Mouse (Mus musculus) myocyte (in vitro differentiated cells): ENCODE results near the gene Nfasc. TPM values are rescaled to one million over a fixed set of nuclear protein-coding genes. Genes with fewer than 3 reads are reported as not detected.

Experiments used
- H3K27me3 ChIP-seq: one replicate; pipeline ENCODE4 v1.6.1; 2011; ENCODE audit not compliant: control insufficient read depth, insufficient read depth, insufficient read length
- H3K36me3 ChIP-seq: one replicate; pipeline ENCODE4 v1.6.1; 2011; ENCODE audit not compliant: control insufficient read depth, insufficient read depth
- H3K4me2 ChIP-seq: one replicate; pipeline ENCODE4 v1.6.1; 2011; ENCODE audit warnings: low read depth, control low read depth
- H3K4me3 ChIP-seq: one replicate; pipeline ENCODE4 v1.5.1; 2011; ENCODE audit warnings: mild to moderate bottlenecking, control low read depth, moderate library complexity
- H3K79me2 ChIP-seq: one replicate; pipeline ENCODE4 v1.6.1; 2011; ENCODE audit not compliant: control insufficient read depth, insufficient read depth
- H3ac ChIP-seq: one replicate; pipeline ENCODE4 v1.6.1; 2011; ENCODE audit not compliant: control insufficient read depth, insufficient read length
- CEBPB ChIP-seq: IDR thresholded peaks from 2 replicates; pipeline ENCODE4 v1.6.1; 2011; ENCODE audit warnings: mild to moderate bottlenecking, moderate library complexity; ENCODE audit not compliant: poor library complexity, insufficient read depth, severe bottlenecking
- E2F4 ChIP-seq: IDR thresholded peaks from one replicate; pipeline ENCODE4 v1.6.1; 2011; ENCODE audit warnings: mild to moderate bottlenecking, control low read depth, moderate library complexity; ENCODE audit not compliant: insufficient read depth
- MAX ChIP-seq: IDR thresholded peaks from one replicate; pipeline ENCODE4 v1.6.1; 2011; ENCODE audit warnings: low read depth, mild to moderate bottlenecking, control low read depth
- MYOD1 ChIP-seq, 3 experiments: IDR thresholded peaks; one replicate each; pipeline ENCODE4 v1.6.1; 2011; ENCODE audit warnings: control low read depth in 2 of 3, low read depth in 2 of 3, mild to moderate bottlenecking in 2 of 3, moderate library complexity in 1 of 3; ENCODE audit not compliant: insufficient read length in 2 of 3, control insufficient read depth in 1 of 3
- MYOG ChIP-seq, 3 experiments: IDR thresholded peaks; one replicate each; pipeline ENCODE4 v1.6.1; 2011; ENCODE audit warnings: control low read depth in 2 of 3, low read depth in 2 of 3, mild to moderate bottlenecking in 2 of 3; ENCODE audit not compliant: insufficient read length in 2 of 3, control insufficient read depth in 1 of 3, insufficient read depth in 1 of 3
- POLR2A ChIP-seq: IDR thresholded peaks from one replicate; pipeline ENCODE4 v1.6.1; 2011; ENCODE audit warnings: low read depth, mild to moderate bottlenecking, control low read depth, moderate library complexity; ENCODE audit not compliant: insufficient read length
- POLR2AphosphoS2 ChIP-seq: IDR thresholded peaks from one replicate; pipeline ENCODE4 v1.6.1; 2011; ENCODE audit warnings: low read depth, control low read depth; ENCODE audit not compliant: insufficient read length
- REST ChIP-seq: IDR thresholded peaks from one replicate; pipeline ENCODE4 v1.6.1; 2011; ENCODE audit warnings: mild to moderate bottlenecking, control low read depth, moderate library complexity; ENCODE audit not compliant: insufficient read depth, insufficient read length
- SRF ChIP-seq: IDR thresholded peaks from one replicate; pipeline ENCODE4 v1.6.1; 2011; ENCODE audit warnings: low read depth; ENCODE audit not compliant: control insufficient read depth, insufficient read length
- TCF12 ChIP-seq: IDR thresholded peaks from one replicate; pipeline ENCODE4 v1.6.1; 2011; ENCODE audit warnings: mild to moderate bottlenecking, control low read depth; ENCODE audit not compliant: poor library complexity, insufficient read depth, severe bottlenecking
- TCF3 ChIP-seq: IDR thresholded peaks from one replicate; pipeline ENCODE4 v1.6.1; 2011; ENCODE audit warnings: low read depth, control low read depth; ENCODE audit not compliant: insufficient read length
- USF1 ChIP-seq: IDR thresholded peaks from one replicate; pipeline ENCODE4 v1.6.1; 2011; ENCODE audit warnings: low read depth, mild to moderate bottlenecking, control low read depth, moderate library complexity
- polyA plus RNA-seq: library from polyadenylated mRNA; unstranded; fragments of >200 nt; fragmentation: generic; extraction: Trizol; gene quantifications from one replicate; pipeline ENCODE4 v1.2.1, GENCODE M21; 2012; ENCODE audit warnings: missing spikeins

Gene Nfasc
- polyA plus RNA-seq, 1 experiment, result not detected

DNA sequence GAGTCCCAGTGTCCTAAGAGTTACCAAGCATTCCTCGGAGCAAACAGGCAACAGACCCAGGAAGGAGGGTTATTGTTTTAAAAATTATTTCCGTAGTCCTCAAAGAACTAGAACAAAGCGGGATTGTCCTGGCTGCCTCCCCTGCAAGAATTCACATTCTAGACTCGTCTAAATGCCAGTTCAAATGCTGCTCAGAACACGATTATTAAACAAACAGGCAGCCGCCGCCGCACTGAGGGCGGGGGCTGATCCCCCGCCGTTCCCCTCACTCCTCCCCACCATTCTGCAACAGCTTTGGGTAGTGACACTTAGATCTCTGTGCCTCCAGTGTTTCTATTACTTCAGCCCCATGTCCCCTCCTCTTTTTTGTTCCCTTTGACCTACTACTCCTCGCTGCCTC, 62.7 kb downstream of the Nfasc start:
- H3K4me2 ChIP-seq, result no peak overlapping the region
- H3K36me3 ChIP-seq, result no peaks in the 10 kb centered on the region
- TF ChIP-seq E2F4 (no peak), MAX (no peak), TCF12 (no peak), MYOD1 (IDR thresholded peaks at IDR 0.05; ENCODE audit: control insufficient read depth in 1 of 3, insufficient read length in 2 of 3, low read depth in 2 of 3) (no peak), SRF (no peak), MYOG (IDR thresholded peaks at IDR 0.05; ENCODE audit: control insufficient read depth in 1 of 3, insufficient read depth in 1 of 3, insufficient read length in 2 of 3, low read depth in 2 of 3) (no peak), CEBPB (no peak), POLR2AphosphoS2 (no peak), TCF3 (no peak), POLR2A (no peak), REST (no peak), USF1 (no peak)
- H3K27me3 ChIP-seq, result peaks cover 50% of the 10 kb centered on the region
- H3K79me2 ChIP-seq, result no peaks in the 10 kb centered on the region
- H3ac ChIP-seq, result no peak overlapping the region
- no peak overlapping the region for H3K4me3 ChIP-seq

DNA sequence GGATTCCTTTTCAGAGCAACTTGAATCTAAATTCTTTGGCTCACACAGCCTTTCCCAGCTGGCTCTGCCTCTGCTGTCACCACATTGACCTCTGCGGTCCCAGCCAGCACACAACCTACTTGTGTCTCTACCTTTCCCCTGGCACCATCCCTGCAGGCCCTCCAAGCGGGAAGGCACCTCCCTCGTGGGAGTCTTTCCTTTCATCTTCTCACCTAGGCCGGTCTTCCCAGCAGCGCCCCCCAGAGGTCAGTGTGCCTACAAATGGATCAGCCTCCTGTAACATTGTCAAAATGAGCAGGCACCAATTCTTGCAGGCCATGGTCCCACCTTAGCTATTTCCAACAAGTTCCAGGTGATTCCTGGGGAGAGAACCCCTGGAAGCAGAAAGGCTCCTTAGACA, 63.5 kb downstream of the Nfasc start:
- Histone ChIP-seq H3K4me3 (no peak overlapping the region), H3ac (no peak overlapping the region), H3K79me2 (no peaks in the 10 kb centered on the region), H3K27me3 (peaks cover 54% of the 10 kb centered on the region), H3K36me3 (no peaks in the 10 kb centered on the region), H3K4me2 (no peak overlapping the region)
- TF ChIP-seq REST (no peak), SRF (no peak), MAX (no peak), MYOG (IDR thresholded peaks at IDR 0.05; ENCODE audit: control insufficient read depth in 1 of 3, insufficient read depth in 1 of 3, insufficient read length in 2 of 3, low read depth in 2 of 3) (no peak), E2F4 (no peak), POLR2A (no peak), MYOD1 (IDR thresholded peaks at IDR 0.05; ENCODE audit: control insufficient read depth in 1 of 3, insufficient read length in 2 of 3, low read depth in 2 of 3) (no peak)

- Histone ChIP-seq H3K36me3 (no peaks in the 10 kb centered on the region), H3K4me3 (no peak overlapping the region), H3ac (no peak overlapping the region), H3K79me2 (no peaks in the 10 kb centered on the region), H3K27me3 (peaks cover 54% of the 10 kb centered on the region), H3K4me2 (no peak overlapping the region)
- TF ChIP-seq MYOG (IDR thresholded peaks at IDR 0.05; ENCODE audit: control insufficient read depth in 1 of 3, insufficient read depth in 1 of 3, insufficient read length in 2 of 3, low read depth in 2 of 3), result no peak
- TF ChIP-seq MAX, result no peak
- no peak for TF ChIP-seq TCF12
Measured at GRCm38 (mm10) chr1:132672704-132673103, 68.9 kb downstream of the Nfasc start.

GRCm38 (mm10) chr1:132669200-132669599, 72.4 kb downstream of the Nfasc start:
- Histone ChIP-seq H3K36me3 (no peaks in the 10 kb centered on the region), H3K4me2 (no peak overlapping the region), H3ac (no peak overlapping the region), H3K4me3 (no peak overlapping the region), H3K79me2 (no peaks in the 10 kb centered on the region), H3K27me3 (peaks cover 35% of the 10 kb centered on the region)
- TF ChIP-seq MYOG (IDR thresholded peaks at IDR 0.05; ENCODE audit: control insufficient read depth in 1 of 3, insufficient read depth in 1 of 3, insufficient read length in 2 of 3, low read depth in 2 of 3) (no peak), E2F4 (no peak), SRF (no peak), TCF3 (no peak)

DNA sequence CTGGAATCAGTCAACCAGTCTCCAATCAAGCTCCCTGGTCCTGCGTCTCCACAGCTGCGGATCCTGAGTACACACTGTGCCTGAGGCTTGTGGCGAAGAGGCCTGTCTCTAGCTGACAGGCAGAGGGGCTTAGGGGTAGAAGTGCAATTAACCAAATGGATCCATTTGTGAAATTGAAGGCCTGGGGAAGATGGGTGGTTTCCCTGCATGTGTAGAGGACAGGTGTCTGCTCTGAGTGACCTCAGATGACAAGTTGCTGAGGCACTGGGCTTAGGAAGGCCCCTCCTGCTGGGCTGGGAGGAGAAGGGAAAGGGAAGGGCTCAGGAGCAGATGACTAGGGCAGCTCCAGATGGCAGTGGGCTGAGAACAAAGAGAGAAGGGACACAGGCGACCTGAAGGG, 81.2 kb downstream of the Nfasc start:
- Histone ChIP-seq H3K4me3 (no peak overlapping the region), H3ac (no peak overlapping the region), H3K79me2 (no peaks in the 10 kb centered on the region), H3K27me3 (peaks cover 20% of the 10 kb centered on the region), H3K4me2 (no peak overlapping the region), H3K36me3 (no peaks in the 10 kb centered on the region)
- TF ChIP-seq TCF12, result no peak
- no peak for TF ChIP-seq POLR2AphosphoS2
- no peak for TF ChIP-seq E2F4
- no peak for TF ChIP-seq TCF3
- TF ChIP-seq USF1, result no peak
- TF ChIP-seq MYOG (IDR thresholded peaks at IDR 0.05; ENCODE audit: control insufficient read depth in 1 of 3, insufficient read depth in 1 of 3, insufficient read length in 2 of 3, low read depth in 2 of 3), result no peak
- no peak for TF ChIP-seq REST
- no peak for TF ChIP-seq SRF
- no peak for TF ChIP-seq POLR2A
- TF ChIP-seq MAX, result no peak
- no peak for TF ChIP-seq CEBPB
- no peak for TF ChIP-seq MYOD1 (IDR thresholded peaks at IDR 0.05; ENCODE audit: control insufficient read depth in 1 of 3, insufficient read length in 2 of 3, low read depth in 2 of 3)
